Mouse (Mus musculus): ENCODE measurements around the gene Zfp276.

GRCm38 (mm10) chr8:123247748-123248147 lies 6.2 kb upstream of the Zfp276 start:
- TF ChIP-seq CTCF (IDR thresholded peaks at IDR 0.05; ENCODE audit: extremely low read depth, insufficient read length, insufficient replicate concordance, low read depth, low read length) (no peak), POLR2A (IDR thresholded peaks at IDR 0.05; ENCODE audit: low read depth, low read length) (no peak)

Data from small intestine, adult 2 months (tissue).